Mouse (Mus musculus) neural tube, embryonic 14.5 days (tissue): ENCODE measurements around the gene Gna11. TPM values are rescaled to one million over a fixed set of nuclear protein-coding genes. Genes with fewer than 3 reads are reported as not detected.
A peak's percentile ranks its signal among the peaks of the same experiment; 100 is the strongest.

Experiments used
- ATAC-seq: fragments of 200-750 bp; cut with Nextera tagmentation; 2 replicates; pipeline ENCODE4 v1.8.0; 2017; ENCODE audit warnings: low read depth, mild to moderate bottlenecking, moderate TSS enrichment, moderate library complexity
- H3K27ac ChIP-seq: fragments of 300-500 bp; sonication (generic); 2 replicates; pipeline ENCODE4 v1.5.1; 2014; ENCODE audit warnings: low read depth, mild to moderate bottlenecking, control low read depth, low read length, moderate library complexity, mixed read lengths
- H3K27me3 ChIP-seq: fragments of 300-500 bp; sonication (generic); 2 replicates; pipeline ENCODE4 v1.6.1; 2014; ENCODE audit warnings: low read length; ENCODE audit not compliant: control insufficient read depth, insufficient read depth
- H3K36me3 ChIP-seq: fragments of 300-500 bp; sonication (generic); 2 replicates; pipeline ENCODE4 v1.6.1; 2014; ENCODE audit warnings: low read length, mixed read lengths; ENCODE audit not compliant: control insufficient read depth, insufficient read depth
- H3K4me1 ChIP-seq: fragments of 300-500 bp; sonication (generic); 2 replicates; pipeline ENCODE4 v1.6.1; 2014; ENCODE audit warnings: low read length; ENCODE audit not compliant: control insufficient read depth, insufficient read depth
- H3K4me2 ChIP-seq: fragments of 300-500 bp; sonication (generic); 2 replicates; pipeline ENCODE4 v1.6.1; 2014; ENCODE audit warnings: mild to moderate bottlenecking, low read depth, low read length, control low read depth
- H3K4me3 ChIP-seq: fragments of 300-500 bp; sonication (generic); 2 replicates; pipeline ENCODE4 v1.5.1; 2014; ENCODE audit warnings: low read depth, low read length, control low read depth, mixed read lengths
- H3K9ac ChIP-seq: fragments of 300-500 bp; sonication (generic); replicated peaks from 2 replicates; pipeline ENCODE4 v1.6.1; 2014; ENCODE audit warnings: low read depth, mild to moderate bottlenecking, control low read depth, low read length, mixed read lengths
- H3K9me3 ChIP-seq: fragments of 300-500 bp; sonication (generic); 2 replicates; pipeline ENCODE4 v1.6.1; 2016; ENCODE audit warnings: low read length; ENCODE audit not compliant: control insufficient read depth
- WGBS: fragments of 180-500 bp; shearing (Covaris S2); extraction: QIAGEN DNeasy Blood & Tissue Kit; methylation state at CpG from one replicate; pipeline ENCODE4 v1.1.7; 2014; 5-methylcytosine and 5-hydroxymethylcytosine counted together
- polyA plus RNA-seq: library from polyadenylated mRNA; unstranded; fragments of >200 nt; fragmentation: Nextera tagmentation; extraction: Ambion mirVana; gene quantifications from 2 replicates; pipeline ENCODE4 v1.2.1, GENCODE M21; 2014

Gna11 gene
- polyA plus RNA-seq, 1 experiment from 2014 or later, result 89.8 TPM

DNA sequence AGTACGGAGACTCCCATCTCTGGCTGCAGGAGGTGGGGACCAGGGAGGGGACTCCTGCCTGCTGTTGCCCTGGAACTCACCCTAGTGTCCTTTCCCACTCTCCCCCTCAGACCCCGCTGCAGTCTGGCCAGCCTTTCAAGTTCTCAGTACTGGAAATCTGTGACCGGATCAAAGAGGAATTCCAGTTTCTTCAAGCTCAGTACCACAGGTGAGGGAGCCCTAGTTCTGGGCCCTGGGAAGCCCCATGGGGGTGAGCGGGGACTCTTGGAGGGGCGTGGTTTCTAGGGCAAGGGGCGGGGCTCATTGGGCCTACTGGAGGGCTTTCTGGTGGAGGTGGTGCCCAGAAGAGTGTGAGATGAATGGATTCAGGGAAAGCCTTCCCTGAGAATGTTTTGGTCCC lies 30.7 kb upstream of the Gna11 start:
- under 1% methylated on average over 6 of the region's 6 CpGs for WGBS
- H3K9ac ChIP-seq, result peak overlapping the region; percentile 77
- peak overlapping the region; percentile 51 for H3K4me3 ChIP-seq
- H3K9me3 ChIP-seq, result no peaks in the 10 kb centered on the region
- H3K27me3 ChIP-seq, result peaks cover 18% of the 10 kb centered on the region
- 0 out of 2 replicates have a peak overlapping the region, but pooled peaks have one; percentile 28 for H3K27ac ChIP-seq
- H3K36me3 ChIP-seq, result no peaks in the 10 kb centered on the region
- H3K4me1 ChIP-seq, result peaks cover 17% of the 10 kb centered on the region
- H3K4me2 ChIP-seq, result peak overlapping the region; percentile 67
- ATAC-seq, result no peak

DNA sequence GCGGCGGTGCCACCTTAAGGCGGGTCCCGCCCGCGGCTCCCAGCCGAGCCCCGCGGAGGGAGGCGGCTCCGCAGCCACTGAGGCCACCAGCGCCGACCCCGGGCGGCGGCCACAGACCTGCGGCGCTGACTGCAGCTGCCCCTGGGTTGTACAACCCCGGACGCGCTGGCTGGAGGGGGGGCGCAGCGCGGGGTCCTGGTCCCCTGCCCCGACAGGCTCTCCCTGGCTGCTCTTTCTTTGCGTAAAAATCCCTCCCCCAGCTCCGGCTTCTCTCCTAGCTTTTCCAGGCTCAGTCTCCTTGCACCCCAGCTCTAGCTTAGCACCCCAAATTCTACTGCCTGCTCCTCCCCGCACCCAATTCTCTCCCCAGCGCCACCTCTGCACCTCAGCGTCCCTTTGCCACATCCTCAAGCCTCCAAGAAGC lies 30.2 kb upstream of the Gna11 start:
- H3K4me1 ChIP-seq, result peaks cover 18% of the 10 kb centered on the region
- H3K27ac ChIP-seq, result 0 out of 2 replicates have a peak overlapping the region, but pooled peaks have one; percentile 28
- H3K27me3 ChIP-seq, result peaks cover 15% of the 10 kb centered on the region
- peak overlapping the region; percentile 77 for H3K9ac ChIP-seq
- H3K4me3 ChIP-seq, result peak overlapping the region; percentile 51
- no peaks in the 10 kb centered on the region for H3K9me3 ChIP-seq
- under 1% methylated on average over 26 of the region's 30 CpGs for WGBS
- no peaks in the 10 kb centered on the region for H3K36me3 ChIP-seq
- no peak for ATAC-seq
- peak overlapping the region; percentile 67 for H3K4me2 ChIP-seq

GRCm38 (mm10) chr10:81574081-81575056 lies 29.4 kb upstream of the Gna11 start, which contains the start of gene Tle2:
Gene Tle2, plus strand, starts transcription at chr10:81574561.
- Histone ChIP-seq H3K27me3 (peaks cover 15% of the 10 kb centered on the region), H3K36me3 (no peaks in the 10 kb centered on the region), H3K9me3 (no peaks in the 10 kb centered on the region), H3K4me3 (peak within 1 kb of the TSS; percentile 51), H3K27ac (0 out of 2 replicates have a peak within 1 kb of the TSS, but pooled peaks have one; percentile 28), H3K4me1 (peaks cover 25% of the 10 kb centered on the region), H3K4me2 (peak within 1 kb of the TSS; percentile 67), H3K9ac (peak within 1 kb of the TSS; percentile 77)
- no peak for ATAC-seq
- WGBS, result 26% methylated on average over 10 of the region's 10 CpGs

DNA sequence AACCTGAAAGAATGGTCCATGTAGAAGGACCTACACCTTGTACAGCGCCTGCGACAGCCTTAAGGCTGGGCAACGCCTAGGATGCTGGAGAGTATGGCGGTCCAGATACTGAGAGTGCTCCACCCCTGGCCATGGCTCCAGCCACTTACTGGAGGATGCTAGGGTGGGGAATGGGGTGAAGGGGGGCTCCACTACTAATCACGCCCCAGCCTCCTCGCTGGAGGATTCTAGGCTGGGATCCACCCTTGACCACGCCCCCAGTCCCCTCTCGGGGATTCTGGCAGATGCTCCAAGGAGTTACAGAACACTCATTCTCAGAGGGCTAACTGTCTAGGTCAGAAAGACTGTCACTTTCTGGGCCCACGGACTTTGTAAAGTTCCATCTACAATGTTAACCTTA lies 28.0 kb upstream of the Gna11 start:
- Histone ChIP-seq H3K27me3 (peaks cover 11% of the 10 kb centered on the region; the same call in 1 of the 2 replicates), H3K4me2 (no peak overlapping the region), H3K27ac (no peak overlapping the region), H3K9me3 (no peaks in the 10 kb centered on the region), H3K4me1 (peaks cover 35% of the 10 kb centered on the region), H3K9ac (no peak overlapping the region), H3K36me3 (no peaks in the 10 kb centered on the region), H3K4me3 (no peak overlapping the region)
- WGBS, result 9% methylated on average over 9 of the region's 9 CpGs
- ATAC-seq, result no peak

DNA sequence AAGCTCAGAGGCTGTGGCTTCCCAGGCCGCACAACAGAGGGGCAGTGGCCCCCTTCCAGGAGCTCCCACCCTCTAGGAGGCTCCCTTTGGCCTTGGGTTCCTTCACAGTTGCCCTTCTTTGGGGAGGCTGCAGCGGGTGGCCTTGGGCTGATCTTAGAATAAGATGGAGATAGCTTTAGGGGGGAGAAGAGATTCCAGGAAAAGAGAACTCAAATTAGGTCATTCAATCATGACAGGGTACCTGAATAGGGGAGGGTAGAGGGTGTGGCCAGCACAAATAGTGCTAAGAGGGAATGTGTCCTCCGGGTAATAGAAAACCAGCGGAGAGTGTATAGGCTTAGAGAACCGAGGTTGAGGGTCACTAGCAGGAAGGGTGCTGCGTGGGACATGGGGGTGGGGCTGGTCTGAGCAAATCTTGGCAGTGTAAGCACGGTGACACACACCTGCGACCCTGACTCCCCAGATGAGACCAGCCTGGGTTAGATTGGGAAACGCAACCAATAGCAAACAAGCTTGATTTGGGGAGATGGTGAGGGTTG lies 27.2 kb upstream of the Gna11 start:
- no peak for ATAC-seq
- WGBS, result under 1% methylated on average over 9 of the region's 9 CpGs

GRCm38 (mm10) chr10:81571501-81571876 lies 26.5 kb upstream of the Gna11 start:
- Histone ChIP-seq H3K36me3 (no peaks in the 10 kb centered on the region), H3K9ac (peak overlapping the region; percentile 25; the same call in 1 of the 2 replicates), H3K4me2 (peak overlapping the region; percentile 60), H3K27ac (peak overlapping the region; percentile 61), H3K27me3 (peaks cover 7% of the 10 kb centered on the region; the same call in 1 of the 2 replicates), H3K4me1 (peaks cover 35% of the 10 kb centered on the region), H3K4me3 (peak overlapping the region; percentile 24), H3K9me3 (no peaks in the 10 kb centered on the region)
- WGBS, result under 1% methylated on average over 18 of the region's 18 CpGs
- peak; percentile 92 for ATAC-seq

More for the DNA sequence above, 27.2 kb upstream of the Gna11 start:
- peak overlapping the region; percentile 25; the same call in 1 of the 2 replicates for H3K9ac ChIP-seq
- H3K4me3 ChIP-seq, result peak overlapping the region; percentile 13; the same call in 1 of the 2 replicates
- H3K9me3 ChIP-seq, result no peaks in the 10 kb centered on the region
- peaks cover 11% of the 10 kb centered on the region; the same call in 1 of the 2 replicates for H3K27me3 ChIP-seq
- H3K4me2 ChIP-seq, result peak overlapping the region; percentile 60
- H3K27ac ChIP-seq, result peak overlapping the region; percentile 46; the same call in 1 of the 2 replicates
- H3K36me3 ChIP-seq, result no peaks in the 10 kb centered on the region
- H3K4me1 ChIP-seq, result peaks cover 35% of the 10 kb centered on the region

DNA sequence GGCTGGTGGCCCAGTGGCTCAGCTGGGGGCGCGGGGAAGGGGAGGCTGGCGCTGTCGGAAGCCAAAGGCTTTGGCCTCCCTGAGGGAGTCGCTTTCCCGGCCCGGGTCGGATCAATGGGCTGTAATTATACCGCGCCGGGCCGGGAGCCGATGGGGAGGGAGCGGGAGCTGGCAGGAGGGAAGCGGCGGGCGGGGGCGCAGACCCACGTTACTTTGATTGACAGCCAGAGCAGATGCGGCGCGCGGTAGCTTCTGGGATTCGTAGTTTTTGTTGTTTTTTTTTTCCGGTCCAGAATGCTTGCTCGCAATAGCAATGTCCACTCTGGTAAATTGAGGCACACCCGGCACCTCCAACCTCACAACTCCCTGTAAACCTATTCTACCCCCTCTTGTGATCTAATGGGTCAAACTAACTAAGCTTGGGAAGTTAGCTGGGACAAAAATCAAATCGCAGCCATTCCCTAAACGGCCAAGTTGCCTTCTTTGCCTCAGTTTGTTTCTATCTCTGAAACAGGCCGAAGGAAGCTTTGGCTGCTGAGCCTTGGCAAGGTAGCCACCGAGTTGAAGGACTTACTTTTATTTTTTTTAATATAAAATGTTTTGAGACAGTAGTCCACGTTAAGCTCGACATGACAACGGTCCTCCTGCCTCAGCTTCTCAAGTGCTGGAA lies 26.0 kb upstream of the Gna11 start:
- Histone ChIP-seq H3K27me3 (peaks cover 5% of the 10 kb centered on the region; the same call in 1 of the 2 replicates), H3K9ac (no peak overlapping the region; the same call in 1 of the 2 replicates), H3K4me2 (peak overlapping the region; percentile 60), H3K4me3 (peak overlapping the region; percentile 24), H3K9me3 (no peaks in the 10 kb centered on the region), H3K36me3 (no peaks in the 10 kb centered on the region), H3K4me1 (peaks cover 35% of the 10 kb centered on the region), H3K27ac (peak overlapping the region; percentile 78)
- WGBS, result under 1% methylated on average over 33 of the region's 34 CpGs
- ATAC-seq, result peak; percentile 57

DNA sequence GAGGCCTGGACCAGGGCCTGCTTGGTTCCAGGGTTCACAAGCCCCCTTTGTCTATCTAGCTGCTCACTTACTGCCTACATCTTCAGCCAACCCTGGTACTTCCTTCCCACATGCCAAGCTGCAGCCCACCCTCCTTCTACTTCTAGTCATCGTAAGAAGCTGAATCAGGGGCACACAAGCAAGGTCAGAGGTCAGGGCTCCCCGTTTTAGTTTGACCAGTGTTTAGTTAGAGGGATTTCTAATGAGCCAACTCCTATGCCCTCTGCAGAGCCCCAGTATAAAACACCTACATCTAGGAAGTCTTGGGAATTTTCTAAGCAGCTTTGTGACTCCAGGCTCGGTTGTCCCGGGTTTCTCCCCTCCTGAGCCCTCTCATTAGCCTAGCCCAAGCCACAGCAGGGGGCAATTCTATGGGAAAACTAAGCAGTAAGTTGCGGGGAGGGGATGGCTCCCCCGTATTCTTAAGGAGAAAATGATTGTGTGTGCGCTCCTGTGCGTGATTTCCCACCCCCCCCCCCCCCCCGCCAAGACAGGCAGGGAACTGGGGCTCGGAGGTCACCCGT lies 25.3 kb upstream of the Gna11 start:
- Histone ChIP-seq H3K36me3 (0 out of 2 replicates have a peak, but pooled peaks cover 4% of the 10 kb centered on the region), H3K9ac (no peak overlapping the region; the same call in 1 of the 2 replicates), H3K4me2 (peak overlapping the region; percentile 60), H3K4me1 (peaks cover 31% of the 10 kb centered on the region), H3K4me3 (peak overlapping the region; percentile 24; the same call in 1 of the 2 replicates), H3K27me3 (peaks cover 5% of the 10 kb centered on the region; the same call in 1 of the 2 replicates), H3K27ac (peak overlapping the region; percentile 78), H3K9me3 (no peaks in the 10 kb centered on the region)
- ATAC-seq, result peak; percentile 7
- under 1% methylated on average over 7 of the region's 11 CpGs for WGBS
